Mouse (Mus musculus) retina, adult 2 months (tissue): ENCODE results near the gene Spr.
"Not testable (repeated sequence)": the region's sequence is repeated elsewhere in the genome, so short reads cannot be mapped to it uniquely, and the experiment has no call there.

Source experiments
- DNase-seq: peaks from one replicate; pipeline ENCODE4 v3.0.0-alpha.2; 2012; ENCODE audit warnings: low read depth, low spot score

Spr gene

GRCm38 (mm10) chr6:85132237-85132636 is 5.3 kb downstream of the Spr start:
- DNase-seq, result not testable (repeated sequence)

- DNase-seq, result no peak
These were observed 5.9 kb downstream of the Spr start for GRCm38 (mm10) chr6:85131673-85132072.

DNA sequence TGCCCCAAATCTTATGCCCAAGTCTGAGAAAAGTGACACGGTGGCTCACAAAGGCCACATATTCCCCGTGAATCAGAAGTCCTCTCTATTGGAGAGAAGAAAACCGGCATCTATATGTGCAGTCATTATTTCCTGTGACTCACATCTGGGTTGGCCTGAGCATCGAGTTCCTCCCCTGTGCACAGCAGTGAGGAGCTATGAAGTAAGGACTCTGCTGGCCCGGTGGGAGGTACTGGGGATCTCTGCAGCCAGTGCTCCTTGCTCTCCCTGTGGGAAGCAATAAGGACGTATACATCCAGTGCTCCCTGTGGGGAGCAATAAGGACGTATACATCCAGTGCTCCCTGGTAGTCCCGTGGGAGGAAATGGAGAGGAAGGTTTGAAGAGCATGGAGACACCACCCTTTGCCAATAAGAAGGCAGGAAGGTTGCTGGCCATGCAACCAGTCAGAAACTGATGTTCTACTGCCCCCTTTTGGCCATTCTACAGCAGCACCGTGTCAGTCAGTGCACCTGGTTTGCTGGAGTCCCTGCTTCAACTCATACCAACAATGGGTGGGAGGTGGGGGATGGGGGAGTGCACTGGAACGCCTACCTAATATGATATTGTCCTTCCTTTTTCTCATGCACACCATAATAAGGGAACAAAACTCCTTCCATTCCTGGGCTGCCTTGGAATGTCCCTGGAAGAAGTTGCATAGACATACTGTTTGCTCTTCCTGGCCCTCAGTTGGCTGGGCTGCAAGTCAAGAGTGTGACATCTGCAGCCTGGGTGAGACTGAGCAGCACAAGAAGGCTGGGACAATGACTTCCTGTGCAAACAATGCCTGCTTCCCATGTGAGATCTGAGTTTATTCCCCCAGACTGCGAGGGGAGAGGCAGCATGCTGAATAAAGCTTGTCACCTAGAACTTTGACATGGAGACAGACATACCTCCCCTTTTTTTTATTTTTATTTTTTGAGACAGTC is 19.7 kb downstream of the Spr start:
- DNase-seq, result not testable (repeated sequence)

GRCm38 (mm10) chr6:85105033-85105615 is 32.4 kb downstream of the Spr start:
- DNase-seq, result no peak

GRCm38 (mm10) chr6:85103321-85103720 is 34.2 kb downstream of the Spr start:
- DNase-seq, result no peak

DNA sequence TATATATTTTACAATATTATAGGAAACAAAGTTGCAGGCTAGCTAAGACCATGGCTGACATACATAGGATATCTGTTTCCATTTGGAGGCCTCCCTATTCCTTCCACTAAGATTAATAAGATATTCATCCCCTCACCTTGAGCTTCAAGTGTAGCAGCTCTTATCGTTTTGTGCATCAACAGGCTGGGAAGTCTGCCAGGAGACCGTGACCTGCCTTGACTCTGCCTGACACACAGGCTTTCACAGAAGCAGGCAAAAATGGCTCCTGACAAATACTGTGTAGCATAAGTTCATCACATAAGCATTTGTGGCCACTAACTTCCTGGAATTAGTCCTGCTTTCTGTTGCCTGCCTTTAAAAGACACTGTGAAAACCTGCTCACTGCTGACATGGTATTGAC is 41.1 kb downstream of the Spr start:
- no peak for DNase-seq

DNA sequence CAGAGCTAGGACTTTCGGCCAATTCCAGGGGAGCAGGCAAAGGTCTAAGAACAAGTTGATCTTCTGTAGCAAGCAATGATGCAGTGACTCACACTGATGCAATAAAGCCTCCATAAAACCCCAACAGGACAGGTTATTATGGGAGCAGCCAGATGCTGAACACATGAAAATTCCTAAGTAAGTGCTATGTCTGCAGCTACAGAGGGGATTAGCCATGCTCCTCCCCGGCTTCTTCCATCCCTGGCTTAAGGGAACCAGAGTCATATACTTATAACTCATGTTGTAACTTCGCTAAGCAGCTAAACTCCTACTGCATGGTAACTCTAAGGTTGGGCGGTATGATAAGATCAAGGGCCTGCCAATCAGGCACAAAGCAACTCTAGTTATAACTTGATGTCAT is 50.1 kb downstream of the Spr start:
- no peak for DNase-seq

DNA sequence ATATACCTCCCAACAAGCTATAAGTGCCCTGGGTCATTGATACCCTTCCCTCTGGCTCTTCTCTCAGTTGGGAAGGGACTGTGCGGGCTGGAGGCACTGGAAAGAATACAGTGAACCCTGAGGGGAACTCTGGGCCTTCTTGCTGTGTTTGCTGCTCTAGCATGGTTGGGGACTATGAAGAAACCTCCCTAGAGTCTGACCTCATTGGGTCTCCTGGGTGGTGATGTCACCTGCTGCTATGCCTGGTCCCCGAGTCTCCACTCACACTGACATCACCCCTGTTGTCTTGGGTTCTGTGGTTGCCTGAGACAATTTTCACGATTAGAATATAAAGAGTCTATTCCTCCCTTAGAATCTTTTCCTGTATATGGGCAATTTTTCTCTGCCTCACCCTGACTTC is 50.9 kb downstream of the Spr start:
- DNase-seq, result no peak
